Mouse (Mus musculus) CD4-positive, CD25-positive, alpha-beta regulatory T cell, adult 4 months (primary cell): ENCODE data around the gene Cacng6. TPM values are rescaled to one million over a fixed set of nuclear protein-coding genes. Genes with fewer than 3 reads are reported as not detected.

Experiments used
- ATAC-seq: one replicate; pipeline ENCODE4 v1.8.0; 2017
- polyA plus RNA-seq, 2 experiments: library from polyadenylated mRNA; unstranded; fragments of 100-300 nt; shearing (Covaris generic); gene quantifications; one replicate each; pipeline ENCODE4 v1.2.1; 2017

The Cacng6 gene
- polyA plus RNA-seq, 2 experiments from 2014 or later, result not detected

DNA sequence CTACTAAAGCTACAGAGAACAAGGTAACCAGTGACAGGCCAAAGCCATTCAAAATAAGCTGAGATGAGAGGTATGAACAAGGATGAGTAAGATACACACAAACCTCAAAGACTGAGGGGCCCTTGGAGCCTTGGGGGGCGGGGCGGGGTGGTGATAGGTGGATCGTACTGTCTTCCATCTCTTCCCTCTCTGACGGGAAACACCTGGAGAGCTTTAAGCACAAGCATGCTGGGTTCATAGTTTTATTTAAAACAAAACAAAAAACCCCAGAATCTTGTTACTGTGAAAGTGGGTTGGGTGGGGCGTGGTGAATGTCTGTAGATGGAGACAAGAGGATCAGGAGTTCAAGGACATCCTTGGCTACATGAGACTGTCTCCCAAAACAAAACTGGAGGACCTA lies 3.5 kb upstream of the Cacng6 start:
- ATAC-seq, result no peak

DNA sequence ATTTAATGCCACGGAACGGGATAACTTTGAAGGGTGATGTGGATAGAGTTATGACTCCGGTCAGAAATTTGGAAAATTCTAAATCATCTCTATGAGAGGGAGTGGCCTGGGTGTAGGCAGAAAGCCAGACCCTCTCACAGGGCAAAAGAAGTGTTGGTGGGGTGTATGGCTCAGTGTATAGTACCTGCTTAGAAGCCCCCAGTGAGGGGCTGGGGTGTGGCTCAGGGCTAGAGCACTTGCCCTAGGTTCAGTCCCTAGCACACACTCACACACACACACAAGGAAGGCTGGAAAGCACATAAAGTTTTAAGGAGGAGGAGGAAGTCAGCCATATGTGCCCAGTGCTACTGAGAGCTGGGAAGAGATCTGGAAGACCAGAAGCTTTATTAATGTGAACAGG lies 2.7 kb upstream of the Cacng6 start:
- no peak for ATAC-seq

DNA sequence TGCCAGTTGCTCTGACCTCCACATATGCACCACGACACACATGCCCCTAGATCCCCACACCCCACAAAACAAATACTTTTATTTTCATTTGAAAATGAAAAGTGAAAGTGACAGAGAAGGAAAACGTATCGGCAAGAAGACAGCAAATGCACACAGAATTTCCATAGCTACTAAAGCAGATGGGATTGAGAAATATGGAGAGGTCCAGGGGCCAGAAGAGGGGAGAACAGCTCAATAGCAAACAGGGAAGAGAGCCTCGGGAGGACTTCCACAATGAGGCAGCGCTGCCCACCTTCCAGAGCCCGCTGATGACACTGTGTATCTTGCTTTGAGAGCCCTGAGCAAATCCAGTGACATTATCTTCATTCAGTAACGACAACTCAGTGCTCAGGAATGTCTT lies 1.9 kb upstream of the Cacng6 start:
- no peak for ATAC-seq

DNA sequence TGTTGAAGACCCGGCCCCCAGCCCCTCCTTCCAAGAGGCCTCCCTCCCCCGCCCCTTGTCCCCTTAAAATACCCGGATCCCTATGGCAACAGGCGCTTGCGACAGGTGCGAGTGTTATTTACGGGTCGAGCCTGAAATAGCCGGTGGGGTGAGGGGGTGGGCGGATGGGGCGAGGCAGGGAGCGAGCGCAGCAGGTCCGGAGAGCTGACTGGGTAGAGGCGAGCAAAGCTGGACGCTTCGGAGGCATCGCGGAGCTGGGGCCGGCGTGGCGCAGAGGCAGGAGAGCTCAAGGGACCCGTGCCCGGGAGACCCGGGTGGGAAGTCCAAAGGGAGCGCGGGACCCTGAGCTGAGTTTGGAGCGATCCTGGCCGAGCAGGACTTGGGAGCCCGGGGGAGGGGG lies 565 bp upstream of the Cacng6 start:
- ATAC-seq, result no peak

DNA sequence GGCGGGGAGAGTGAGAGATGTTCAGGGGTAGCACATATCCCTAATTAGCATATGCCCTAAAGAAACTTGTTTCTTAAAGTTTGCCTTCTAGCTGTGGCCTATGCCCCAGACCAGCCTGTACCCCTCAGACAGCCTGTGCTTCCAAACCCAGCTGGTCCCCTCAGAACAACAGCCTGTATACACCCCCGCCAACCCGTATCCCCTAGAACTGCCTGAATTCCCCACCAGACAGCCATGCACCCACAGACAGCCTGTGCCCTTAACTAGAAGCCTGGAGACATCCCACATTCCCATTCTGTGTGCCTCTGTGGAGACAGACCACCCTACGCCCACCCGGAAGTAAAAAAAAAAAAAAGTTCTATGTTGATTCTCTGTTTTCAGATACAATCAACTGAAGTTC lies 1.1 kb downstream of the Cacng6 start:
- ATAC-seq, result no peak

DNA sequence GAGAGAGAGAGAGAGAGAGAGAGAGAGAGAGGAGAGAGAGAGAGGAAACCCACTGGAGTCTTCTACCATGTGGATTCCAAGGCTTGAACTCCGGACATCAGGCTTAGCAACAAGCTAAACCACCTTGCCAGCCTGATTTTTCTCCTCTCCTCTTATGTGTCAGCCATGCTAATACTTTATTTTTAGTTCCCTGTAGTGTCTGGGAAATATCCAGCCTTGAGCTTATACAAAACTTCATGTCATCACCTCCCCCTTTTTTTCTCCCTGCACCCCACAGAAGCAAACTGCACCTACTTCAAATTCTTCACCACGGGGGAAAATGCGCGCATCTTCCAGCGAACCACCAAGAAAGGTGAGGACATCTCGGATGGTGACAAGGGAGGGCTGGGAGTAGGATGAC lies 6.2 kb downstream of the Cacng6 start:
- no peak for ATAC-seq

DNA sequence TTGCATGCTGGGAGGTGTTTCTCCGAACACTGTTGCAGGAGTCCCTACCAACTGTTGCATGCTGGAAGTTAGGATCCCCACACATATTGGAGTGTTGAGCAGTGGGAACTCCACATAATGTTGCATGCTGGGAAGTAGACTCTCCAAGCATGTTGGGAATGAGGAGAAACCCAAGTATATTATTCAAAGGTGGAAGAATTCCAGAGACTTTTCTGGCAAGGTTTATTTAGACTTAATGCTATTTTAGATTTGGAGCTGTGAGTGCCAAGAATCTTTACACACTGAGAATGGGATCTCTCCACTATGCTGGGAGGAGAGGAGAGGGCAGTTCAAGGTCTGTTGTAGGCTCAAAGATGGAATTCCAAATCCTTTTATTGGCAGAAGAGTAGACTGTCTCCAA lies 8.1 kb downstream of the Cacng6 start:
- no peak for ATAC-seq

DNA sequence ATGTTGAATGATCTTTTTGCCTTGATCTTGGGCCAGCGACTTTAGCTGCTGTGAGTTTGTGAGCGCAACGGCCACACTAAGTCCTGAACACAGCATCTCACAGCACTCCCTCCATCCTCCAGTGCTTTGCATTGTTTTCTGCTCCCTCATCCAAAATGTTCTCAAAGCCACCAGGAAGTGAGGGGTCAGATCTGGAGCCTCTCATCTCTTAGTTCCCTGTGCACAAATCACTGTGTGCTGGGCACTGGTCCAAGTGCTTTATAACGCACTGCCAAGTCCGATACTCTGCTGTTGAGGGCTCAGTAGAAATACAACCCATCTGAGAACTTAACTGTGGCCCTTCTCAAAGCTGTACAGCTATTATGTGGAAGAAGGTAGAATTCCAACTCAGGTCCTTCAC lies 13.9 kb downstream of the Cacng6 start:
- ATAC-seq, result no peak

DNA sequence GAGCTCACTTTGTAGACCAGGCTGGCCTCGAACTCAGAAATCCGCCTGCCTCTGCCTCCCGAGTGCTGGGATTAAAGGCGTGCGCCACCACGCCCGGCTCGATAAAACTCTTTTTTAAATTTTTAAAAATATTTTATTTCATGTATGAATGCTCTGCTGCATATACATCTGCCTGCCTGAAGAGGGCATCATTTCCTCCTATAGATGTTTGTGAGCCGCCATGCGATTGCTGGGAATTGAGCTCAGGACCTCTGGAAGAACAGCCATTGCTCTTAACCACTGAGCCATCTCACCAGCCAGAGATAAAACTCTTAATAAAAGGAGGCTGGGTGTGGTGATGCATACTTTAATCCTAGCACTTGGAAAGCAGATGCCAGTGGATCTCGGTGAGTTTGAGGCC lies 16.0 kb downstream of the Cacng6 start:
- no peak for ATAC-seq

DNA sequence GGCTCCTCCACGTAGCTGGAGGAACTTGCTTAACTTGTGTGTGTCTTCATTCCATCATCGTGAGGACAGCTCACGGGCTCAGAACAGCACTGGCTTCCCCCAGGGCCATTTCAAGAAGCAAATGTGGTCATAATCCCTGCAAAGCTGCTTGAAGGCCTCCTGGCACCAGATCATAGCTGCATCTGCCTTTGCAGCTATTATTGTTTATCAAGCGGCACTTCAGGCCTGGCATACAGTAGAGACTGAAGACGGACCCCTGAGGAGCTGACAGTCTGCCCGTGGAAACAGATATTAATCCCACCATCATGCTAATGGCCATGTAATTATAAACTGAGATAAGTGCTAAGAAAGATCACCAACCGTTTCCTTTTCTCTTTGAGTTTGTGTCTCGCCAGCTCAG lies 16.5 kb downstream of the Cacng6 start:
- no peak for ATAC-seq

DNA sequence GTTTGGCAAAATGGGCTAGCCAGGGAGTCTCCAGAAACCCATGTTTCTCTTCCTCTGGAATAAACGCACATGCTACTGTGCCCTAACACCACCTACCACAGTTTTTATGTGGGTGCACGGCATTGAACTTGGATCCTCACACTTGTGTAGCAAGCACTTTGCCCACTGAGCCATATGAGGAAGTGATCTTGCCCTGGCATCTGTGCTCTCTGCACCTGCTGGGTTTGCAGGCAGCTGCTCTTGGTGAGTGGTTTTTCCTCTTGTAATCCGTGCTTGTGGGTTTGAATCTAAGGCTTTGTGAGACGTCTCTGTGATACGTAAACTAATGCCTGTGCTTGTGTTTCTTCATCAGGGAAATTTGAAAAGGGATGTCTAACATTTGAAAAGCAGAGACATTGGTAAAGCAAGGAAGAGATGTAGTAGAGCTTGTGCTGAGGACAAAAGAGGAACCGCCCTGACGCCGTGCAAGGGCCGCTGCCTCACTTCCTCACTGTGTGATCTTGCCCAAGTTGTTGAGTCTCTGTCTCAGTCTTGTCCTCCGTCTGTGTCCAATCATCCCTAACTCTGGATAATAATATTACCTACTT lies 18.6 kb downstream of the Cacng6 start:
- no peak for ATAC-seq

DNA sequence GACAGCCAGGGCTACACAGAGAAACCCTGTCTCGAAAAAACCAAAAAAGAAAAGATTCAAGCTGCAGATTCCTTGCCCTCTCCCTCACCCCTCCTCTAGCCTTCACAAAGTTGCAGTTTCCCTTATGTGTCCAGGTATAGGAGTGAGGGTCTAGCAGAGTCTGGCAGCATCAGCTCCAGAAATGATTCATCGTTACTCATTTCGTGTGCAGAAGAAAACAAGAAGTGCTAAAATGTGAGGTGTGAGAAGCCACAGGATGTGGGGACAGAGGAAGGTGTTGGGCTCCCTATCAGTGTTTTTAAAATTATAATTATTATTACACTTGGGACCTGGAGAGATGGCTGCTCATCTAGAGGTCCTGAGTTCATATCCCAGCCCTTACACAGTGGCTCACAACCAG lies 20.7 kb downstream of the Cacng6 start:
- ATAC-seq, result peak; percentile 53

DNA sequence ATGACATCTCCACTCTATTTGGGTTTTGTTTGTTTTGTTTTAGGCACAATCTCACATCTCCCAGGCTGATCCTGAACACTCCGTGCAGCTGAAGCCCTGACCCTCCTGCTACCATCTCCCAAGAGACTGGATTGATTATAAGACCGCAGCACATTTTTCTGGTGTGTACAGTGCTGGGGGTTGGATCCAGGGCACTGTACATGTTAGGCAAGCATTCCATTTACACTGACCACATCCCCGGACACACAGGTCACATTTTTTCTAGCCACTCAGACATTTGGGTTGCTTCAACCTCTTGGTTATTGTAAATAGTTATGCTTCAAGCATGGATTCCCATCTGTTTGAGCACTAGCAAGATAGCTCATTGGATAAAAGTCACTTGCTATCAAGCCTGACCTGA lies 22.6 kb downstream of the Cacng6 start:
- no peak for ATAC-seq

DNA sequence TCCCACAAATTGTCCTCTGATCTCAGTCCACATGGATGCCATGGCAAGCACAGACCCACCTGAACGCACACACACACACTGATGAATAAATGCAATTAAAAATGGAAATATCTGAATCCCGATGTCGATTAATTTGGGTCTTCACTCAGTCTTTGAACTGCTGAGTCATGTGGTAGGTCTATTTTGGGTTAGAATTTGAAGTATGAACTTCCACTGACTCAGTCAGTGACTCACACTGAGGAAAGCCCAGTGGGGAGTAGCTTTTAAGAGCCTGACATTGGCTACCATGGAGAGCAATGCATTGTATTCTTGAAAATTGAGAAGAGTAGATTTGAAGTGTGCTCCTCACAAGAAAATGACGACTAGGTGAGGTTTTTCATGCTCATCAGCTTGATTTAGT lies 23.0 kb downstream of the Cacng6 start:
- no peak for ATAC-seq

DNA sequence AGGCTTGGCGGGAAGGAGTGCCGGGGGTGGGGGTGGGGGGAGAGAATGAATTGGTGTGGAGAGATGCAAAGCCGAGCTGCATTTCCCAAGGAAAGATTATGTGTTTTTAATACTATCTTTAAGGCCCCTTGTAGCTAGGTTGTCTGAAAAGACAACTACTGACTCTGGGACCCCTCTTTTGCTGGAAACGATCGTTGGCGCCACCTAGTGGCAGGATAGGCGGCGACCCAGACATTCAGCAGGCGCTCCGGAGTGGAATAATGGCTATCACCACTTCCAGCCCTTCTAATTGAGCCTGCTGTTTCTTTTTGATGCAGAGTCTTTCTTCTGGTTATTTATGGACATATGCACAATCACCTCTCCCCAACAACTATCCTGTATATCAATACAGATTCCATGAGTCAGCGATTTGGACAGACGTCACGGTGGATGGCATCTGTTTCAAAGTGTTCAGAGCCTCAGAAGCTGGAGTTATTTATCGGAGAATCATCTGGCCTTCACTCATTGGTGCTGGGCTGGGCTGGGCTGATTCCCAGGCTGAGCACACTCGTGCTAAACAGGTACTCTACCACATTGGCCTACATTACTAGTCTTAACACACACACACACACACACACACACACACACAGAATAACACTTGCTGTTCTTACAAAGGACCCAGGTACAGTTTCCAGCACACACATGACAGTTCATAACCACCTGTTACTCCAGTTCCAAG lies 24.9 kb downstream of the Cacng6 start:
- ATAC-seq, result no peak

DNA sequence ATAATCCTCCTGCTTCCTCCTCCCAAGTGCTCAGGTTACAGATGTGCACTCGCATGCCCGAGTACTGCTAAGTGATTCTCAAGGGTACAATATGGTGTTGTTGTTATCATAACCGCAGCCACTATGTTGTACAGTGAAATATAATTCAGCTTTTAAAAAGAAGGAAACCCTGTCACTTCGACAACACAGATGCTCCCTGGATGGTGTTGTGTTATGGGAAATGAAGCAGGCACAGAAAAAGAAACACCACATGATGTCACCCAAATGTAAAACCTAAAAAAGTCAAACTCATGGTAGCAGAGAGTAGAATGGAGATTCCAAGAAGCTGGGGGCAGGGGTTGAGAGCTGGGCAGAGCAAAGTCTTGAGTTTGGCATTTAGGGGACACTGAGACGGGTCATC lies 26.7 kb downstream of the Cacng6 start:
- no peak for ATAC-seq

DNA sequence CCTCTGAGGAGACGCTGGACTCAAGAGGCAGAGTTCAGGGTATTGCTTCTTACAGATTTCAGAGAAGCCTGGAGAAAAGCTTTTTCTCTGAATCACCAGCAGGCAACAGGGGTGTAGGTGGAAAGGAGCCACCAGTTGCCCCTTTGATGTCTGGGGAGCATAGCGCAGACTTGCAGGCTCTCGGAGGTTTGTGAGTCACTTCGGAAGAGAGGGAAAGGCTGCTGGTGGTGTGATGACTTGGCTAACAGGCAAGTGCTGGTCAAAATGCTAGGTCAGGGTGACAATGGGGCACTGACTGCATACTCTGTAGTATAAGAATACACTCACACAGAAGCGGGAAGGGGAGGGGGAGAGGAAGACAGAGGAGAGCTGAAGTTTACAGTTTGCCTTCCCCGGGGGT lies 27.2 kb downstream of the Cacng6 start:
- ATAC-seq, result peak; percentile 45

DNA sequence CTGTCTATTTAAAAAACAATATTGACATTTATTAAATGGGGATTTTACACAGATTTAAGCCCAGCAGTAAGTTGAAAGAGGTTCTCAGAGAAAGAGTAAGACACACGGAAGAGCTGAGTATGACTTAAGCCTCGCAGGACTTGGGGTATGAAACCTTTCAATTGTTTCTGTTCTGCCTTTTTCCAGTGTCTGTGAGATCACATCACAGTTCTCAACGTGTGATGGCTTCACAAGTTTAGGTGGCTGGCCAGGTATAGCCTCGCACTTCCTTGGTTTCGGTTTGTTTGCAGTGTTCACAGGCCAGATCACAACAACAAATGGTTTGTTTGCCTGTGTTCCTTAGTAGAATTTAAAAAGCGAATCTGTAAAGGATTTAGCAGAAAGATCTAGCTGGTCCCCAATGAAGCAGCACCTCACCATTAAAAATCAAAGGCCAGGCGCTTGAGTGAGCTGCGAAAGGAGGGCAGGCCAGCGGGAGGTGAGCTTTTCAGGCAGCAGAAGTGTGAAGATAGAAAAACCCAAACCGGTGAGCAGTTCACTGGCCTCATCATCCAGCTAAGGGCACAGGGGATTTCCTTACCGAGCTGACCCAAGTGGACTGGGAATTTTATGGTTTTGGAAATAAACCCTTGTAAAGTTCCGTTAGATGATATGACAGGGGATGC lies 29.0 kb downstream of the Cacng6 start:
- ATAC-seq, result no peak

DNA sequence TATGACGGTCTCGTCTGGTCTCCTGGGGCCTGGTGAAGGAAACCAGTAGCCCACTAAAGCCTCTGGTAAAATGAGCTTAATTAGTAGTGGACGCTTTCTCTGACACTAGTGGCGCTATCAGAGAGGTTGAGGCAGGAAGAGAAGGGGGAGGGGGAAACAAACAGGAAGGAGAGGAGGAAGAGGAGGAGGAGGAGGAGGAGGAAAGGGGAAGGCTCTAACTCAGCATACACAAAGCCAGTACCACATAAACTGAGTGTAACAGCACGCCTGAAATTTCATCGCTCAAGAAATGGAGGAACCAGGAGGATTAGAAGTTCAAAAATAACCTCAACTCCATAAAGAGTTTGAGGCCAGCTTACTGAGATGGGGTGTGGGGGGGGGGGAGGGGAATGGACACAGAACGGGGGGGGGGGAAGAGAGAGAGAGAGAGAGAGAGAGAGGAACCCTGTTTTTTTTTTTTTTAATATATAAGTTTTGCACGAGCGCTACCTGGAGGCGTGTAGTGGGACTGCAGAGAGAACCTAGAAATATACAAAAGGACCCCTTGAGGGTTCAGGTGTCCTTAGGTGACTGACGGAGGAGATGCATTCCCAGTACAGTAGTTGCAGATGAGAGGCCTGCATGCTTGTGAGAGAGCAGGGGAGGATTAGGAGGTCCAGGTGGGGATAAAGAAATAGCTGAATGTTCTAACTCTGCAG lies 29.6 kb downstream of the Cacng6 start:
- no peak for ATAC-seq

DNA sequence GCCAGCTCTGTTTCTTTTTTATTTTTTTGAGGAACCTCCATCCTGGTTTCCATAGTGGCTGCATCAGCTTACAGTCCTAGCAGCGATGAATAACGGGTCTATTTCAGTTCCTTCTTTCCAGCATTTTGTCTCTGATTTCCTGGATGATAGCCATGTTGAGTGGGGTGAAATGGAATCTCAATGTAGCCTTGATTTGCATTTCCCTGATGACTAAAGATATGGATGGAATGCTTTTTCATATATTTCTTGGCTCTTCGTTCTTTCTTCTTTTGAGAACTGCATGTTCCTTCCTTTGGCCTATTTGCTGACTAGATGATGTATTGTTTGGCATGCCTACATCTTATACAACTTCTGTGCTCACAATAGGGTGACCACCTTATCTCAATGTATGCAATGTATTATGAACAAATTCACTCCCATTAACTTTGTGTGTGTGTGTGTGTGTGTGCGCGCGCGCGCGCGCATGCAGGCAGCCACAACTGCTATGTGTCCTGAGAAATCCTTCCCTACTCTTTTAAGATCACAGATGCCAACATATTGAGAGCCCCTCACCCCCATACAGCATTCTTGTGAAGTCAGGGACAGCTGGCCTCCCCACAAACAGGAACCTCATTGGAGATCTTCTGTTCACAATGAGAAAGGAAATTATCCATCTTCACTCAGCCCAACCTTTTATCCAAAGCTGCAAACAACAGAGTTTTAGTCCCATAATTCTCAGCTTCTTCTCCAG lies 33.3 kb downstream of the Cacng6 start:
- no peak for ATAC-seq

DNA sequence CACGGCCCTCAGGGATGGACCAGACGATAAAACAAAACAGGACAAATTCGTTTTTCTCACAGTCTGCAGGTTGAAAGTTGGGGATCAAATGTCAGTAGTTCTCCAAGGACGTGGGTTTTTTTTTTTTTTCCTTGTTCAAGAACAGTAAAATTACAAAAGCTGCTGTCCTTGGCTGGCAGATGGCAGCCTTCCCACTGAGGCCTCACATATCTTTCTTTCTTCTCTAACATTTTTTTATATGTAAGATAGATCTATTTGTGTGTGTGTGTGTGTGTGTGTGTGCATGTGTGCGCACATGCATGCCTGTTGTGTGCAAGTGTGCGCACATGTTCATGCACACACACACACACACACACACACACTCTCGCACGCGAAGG lies 33.8 kb downstream of the Cacng6 start:
- ATAC-seq, result no peak

DNA sequence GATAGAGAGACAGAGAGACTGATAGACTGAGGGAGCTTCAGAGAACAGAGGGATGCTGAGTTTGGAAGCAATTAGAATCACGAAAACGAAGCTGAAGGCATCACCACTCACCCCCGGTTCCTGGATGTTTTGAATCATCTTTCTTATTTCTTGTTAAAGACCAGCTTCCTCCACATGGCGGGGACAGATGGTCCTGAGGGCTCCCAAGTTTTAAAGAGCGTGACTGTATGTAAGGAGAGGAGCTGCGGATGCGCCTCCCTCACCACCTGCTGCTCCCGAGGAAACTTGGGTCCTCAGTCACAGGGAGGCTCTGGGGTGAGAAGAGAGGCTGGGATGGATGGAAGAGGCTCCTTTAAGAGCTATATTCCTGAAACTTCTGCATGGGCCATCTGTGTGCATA lies 36.3 kb downstream of the Cacng6 start:
- ATAC-seq, result no peak

DNA sequence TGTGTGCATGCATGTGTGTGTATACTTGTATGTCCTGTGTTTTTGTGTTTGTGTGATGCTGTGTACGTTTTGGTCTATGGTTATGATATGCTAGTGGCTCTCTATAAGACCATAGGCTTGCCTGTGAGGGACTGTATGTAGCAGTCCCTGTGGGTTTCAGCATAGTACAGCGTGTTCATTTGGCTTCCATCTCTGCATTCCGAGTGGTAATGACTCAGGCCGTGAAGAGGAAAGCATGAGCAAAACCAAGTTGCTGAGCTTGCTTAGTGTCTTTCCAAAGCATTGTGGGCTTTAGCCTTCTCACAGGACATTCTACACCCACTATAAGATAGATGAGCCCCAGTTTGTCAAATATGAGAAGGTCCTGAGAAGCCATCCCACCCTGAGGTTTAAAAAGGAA lies 39.3 kb downstream of the Cacng6 start:
- no peak for ATAC-seq
